Mouse (Mus musculus): ENCODE measurements around the gene Nptx1.

DNA sequence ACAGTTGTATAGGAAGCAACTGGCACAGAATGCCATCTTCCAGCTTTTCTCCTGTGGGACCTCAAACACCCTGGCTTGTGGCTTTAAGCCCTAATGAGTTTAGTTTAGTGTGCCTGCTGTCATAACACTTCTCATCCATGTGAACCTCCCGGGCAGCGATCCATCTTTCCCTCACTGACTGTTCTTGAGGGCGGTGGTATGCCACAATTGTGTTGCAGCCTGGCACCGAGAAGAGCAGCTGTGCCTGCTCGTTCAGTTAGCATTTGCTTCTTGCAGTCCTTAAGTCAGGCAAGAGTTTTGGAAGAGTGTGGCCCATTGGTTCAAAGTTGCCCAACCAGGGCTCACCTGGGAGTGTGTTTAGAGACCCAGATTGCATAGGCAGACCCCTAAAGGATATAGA, 51.4 kb downstream of the Nptx1 start:
- TF ChIP-seq CTCF (IDR thresholded peaks at IDR 0.05; ENCODE audit: borderline replicate concordance, control insufficient read depth, extremely low read depth, insufficient read depth, low read length, poor library complexity) = no peak
- no peak for TF ChIP-seq POLR2A (IDR thresholded peaks at IDR 0.05; ENCODE audit: control insufficient read depth, extremely low read depth, insufficient read depth, low read length, poor library complexity)
